Mouse (Mus musculus) telencephalon, adult 2 months (tissue): ENCODE measurements around the gene Efna5.

ENCODE experiments used
- DNase-seq: peaks from one replicate; pipeline ENCODE4 v3.0.0-alpha.2; 2011; ENCODE audit warnings: low read depth, low spot score

Gene Efna5

GRCm38 (mm10) chr17:62853741-62854140 is 27.4 kb downstream of the Efna5 start:
- no peak for DNase-seq

- DNase-seq = no peak
These were observed 28.1 kb downstream of the Efna5 start for GRCm38 (mm10) chr17:62852822-62853608.

DNA sequence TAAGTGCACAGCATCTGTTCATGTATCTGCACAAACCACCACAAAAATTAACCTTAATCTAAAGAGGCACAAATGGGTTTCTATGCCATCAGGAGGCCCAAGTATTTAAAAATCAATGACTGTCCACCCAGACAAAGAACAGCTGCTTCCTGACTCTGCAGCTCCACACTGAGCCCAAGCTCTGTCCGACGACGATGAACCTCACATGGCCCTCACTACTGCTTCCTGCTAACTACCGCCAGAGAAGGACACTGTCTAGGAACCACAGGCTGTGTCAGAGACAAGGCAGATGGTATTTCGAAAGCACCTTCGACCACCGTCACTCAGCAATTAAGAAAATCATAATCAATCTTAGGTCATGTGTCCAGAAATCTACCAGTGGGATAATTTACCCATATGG is 29.8 kb downstream of the Efna5 start:
- no peak for DNase-seq

DNA sequence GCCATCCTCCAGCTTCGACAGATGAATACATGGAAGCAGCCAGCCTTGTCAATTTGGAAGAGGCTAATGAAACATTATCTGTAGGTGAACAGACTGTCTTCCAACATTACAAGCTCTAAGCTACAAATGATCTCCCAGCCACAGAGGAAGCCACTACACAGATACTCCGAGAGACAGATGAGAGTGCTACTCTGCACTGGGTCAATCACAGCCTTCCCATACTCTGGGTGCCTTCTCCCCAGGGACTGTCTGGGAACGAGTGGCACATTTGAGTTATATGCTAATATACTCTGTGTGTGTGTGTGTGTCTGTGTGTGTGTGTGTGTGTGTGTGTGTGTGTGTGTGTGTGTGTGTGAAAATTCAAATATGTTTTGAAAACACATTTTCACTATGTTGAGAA is 30.5 kb downstream of the Efna5 start:
- DNase-seq = no peak

- peak; percentile 73 for DNase-seq
These were observed 31.4 kb downstream of the Efna5 start for GRCm38 (mm10) chr17:62849676-62850075.

DNA sequence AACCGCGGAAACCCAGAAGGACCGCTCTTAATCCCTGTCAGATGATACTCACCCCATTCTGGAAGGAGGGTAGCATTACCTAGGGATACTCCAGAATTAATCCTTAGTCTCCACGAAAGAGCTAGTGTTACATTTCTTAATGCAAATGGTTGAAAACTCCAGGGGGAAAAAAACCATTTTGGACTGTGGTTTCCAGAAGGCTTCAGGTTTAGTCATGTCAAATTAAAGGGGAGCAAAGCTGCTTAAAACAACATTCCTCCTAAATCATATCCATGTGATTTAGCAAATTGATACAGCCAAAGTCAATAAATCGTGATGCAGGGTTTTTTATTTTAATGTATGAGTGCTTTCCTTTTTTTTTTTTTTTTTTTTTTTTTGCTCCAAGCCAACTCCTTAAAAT is 35.5 kb downstream of the Efna5 start:
- no peak for DNase-seq

- no peak for DNase-seq
These were observed 36.8 kb downstream of the Efna5 start for GRCm38 (mm10) chr17:62844329-62844728.

DNA sequence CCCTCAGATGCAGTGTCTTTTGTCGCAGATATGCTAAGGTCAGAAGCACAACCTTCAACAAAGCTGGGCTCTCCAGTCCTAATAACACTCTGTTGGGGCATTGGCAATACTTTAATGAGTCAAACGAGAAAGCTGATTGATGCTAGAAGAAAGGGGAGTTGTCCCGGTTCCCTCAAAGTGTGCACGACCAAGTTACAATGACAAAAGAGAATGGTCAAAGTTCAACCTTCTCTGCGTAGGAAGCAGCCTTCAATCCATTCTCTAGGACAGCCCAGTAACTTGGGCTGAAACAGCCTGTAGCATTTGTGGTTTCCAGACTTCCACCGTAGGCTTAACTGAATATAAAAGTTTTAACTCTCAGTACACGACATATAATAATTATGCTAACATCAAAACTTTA is 43.8 kb downstream of the Efna5 start:
- no peak for DNase-seq

GRCm38 (mm10) chr17:62836598-62837106 is 44.5 kb downstream of the Efna5 start:
- no peak for DNase-seq

DNA sequence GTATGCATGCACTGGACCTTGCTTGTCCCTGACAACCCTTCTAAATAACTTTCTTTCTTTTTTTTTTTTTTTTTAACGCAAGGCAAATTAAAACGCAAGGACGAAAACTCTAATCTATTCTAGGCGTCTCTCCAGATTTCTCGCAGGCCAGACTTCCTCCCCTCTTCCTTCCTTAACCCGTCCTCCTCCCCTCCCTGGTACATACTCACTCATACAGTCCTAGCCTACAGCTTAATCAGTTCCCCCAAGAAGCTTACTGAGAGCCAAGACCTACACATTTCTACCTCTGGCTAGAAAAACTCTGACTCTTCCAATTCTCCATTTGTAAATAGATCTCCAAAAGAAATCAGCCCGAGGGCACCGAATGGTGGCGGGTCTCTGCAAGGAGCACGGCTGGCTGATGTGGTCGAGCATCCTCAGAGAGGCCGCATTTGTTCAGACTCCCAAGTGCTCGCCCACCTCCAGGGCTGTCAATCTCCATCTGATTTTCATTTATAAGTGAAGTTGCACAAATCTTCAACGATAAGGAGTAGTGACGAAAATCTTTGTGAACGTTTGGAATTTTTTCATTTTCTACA is 48.5 kb downstream of the Efna5 start:
- DNase-seq = no peak

GRCm38 (mm10) chr17:62827549-62827948 is 53.6 kb downstream of the Efna5 start:
- no peak for DNase-seq

GRCm38 (mm10) chr17:62821219-62821618 is 59.9 kb downstream of the Efna5 start:
- DNase-seq = peak; percentile 33

DNA sequence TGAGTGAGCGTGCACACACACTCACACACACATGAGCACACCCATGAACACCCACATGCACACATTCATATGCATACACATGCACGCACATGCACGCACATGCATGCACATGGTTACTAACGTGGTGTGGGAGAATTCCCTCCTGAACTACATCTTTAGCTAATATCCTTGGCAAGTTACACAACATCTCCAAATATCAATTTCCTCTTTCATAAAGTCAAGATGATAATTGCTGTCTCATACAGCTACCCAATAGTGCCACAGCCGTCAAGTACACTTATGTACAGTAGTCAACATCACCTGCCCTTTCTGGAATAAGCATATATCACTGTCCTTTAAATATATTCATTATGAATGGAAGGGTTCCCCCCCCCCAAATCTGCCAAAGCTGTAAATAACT is 61.2 kb downstream of the Efna5 start:
- no peak for DNase-seq

- no peak for DNase-seq
These were observed 62.3 kb downstream of the Efna5 start for GRCm38 (mm10) chr17:62818821-62819220.

- no peak for DNase-seq
These were observed 62.8 kb downstream of the Efna5 start for GRCm38 (mm10) chr17:62818337-62818736.

DNA sequence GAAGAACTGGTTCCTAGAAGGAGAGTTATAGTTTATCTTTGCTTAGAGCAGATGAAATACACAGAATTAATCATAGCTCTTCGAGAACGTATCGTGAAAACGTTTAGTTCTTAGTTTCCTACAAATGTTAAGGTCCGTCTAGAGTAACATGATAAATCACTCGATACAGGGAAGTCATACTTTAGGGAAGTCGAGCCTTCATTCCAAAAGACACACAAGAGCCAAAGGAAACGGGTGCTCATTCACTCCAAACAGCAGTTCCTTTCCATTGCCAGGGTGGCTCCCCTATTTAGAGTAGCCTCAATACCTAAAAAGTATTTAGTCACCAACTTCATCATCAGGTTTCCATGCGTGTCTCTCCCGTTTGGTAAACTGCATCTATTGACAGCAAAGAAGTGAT is 64.2 kb downstream of the Efna5 start:
- no peak for DNase-seq

DNA sequence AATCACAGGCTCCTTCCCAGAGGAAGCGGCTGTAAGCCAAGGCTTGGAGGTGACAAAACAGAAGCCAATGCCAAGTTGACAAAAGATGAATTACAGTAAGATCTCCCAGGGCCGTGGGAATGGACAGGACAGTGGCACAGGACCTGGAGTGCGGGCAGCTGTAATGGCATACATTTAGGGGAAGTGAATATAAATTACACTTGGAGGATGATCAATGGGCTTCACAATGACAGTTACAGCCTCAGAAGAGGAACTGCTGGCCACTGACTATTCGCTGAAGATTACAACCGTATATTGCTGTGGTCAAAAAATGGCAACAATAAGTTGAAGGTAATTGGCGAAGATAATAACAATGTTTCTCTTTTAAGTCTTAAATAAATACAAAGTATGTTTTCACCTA is 67.7 kb downstream of the Efna5 start:
- no peak for DNase-seq

DNA sequence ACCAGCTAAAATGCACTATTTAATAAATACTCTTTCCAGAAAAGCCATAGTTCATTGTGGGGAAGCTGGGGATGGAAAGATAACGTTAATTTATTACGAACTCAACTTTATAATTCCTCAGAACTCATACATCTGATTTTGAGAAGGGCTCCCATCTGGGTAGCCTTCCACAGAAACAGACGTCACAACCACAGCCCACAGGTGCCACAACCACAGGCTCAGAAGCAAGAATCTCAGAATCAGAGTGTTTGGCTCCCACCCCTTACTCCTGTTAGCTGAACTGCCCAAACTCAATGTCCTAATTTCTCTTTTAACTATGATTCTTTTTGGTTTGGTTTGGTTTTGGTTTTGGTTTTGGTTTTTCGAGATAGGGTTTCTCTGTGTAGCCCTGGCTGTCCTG is 73.2 kb downstream of the Efna5 start:
- DNase-seq = no peak

GRCm38 (mm10) chr17:62806646-62807045 is 74.5 kb downstream of the Efna5 start:
- DNase-seq = no peak

GRCm38 (mm10) chr17:62802748-62803147 is 78.4 kb downstream of the Efna5 start:
- DNase-seq = no peak

DNA sequence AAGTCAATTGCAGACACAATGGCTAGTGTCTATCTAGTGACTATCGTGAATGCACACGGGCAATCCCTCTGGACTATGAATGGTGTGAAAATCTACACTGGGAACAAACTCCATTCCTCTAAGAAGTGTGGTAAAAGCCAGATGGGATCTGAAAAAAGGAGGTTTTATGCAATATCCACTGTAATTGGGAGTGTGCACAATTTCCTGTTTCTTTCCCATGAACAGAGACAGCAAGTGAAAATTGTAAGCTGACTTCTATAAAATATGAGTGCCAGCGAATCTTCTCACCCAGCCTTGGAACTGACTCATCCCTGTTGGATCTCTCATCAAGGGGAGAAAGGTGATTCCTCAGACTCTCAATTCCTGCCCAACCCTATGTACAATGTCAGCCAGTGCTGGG is 83.8 kb downstream of the Efna5 start:
- DNase-seq = peak; percentile 43

DNA sequence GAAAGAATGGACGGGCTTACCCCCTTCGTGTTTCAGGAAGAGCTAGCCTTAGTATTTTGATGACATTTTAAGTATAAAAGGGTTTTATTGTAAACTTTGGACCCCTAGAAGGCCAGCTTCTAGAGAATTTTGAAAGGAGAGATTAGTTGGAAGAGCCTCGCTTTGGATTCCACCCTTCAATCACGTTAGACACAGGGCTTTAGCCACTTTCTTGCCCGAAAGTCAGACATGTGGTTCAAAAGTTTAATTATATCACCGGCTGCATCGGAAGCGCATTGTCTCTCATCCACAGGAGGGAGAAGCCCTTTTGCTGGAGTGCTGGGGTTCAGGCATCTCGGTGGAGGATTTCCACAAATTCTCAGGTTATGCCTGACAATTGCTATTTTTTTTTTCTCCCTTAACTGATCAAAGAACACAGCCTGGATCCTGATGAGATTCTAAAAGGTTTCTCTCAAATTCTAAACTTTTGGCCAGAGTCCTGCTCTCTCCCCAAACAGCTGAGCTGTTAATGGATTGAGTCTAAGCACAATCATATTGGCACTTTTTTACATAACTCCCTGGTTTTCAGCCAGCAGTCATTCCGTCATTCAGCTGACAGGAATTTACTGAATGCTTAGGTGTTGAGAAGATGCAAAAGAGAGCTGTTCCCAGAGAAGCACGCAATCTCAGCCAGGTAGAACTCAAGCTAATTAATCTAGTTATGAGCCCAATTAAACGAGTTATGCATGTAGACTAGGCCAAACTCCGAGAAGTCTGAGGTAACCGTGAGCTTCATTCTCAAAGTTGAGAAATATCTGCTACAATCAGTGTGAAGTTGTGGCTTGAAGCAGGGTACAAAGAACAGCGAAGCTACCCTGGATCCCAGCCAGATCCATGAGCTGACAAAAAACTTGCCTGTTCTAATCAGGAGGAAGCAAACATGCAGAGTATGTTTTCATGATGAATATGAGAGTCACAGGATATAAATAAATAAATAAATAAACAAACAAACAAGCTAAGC is 91.5 kb downstream of the Efna5 start:
- no peak for DNase-seq
